Comparison of ENCODE assay signal across 8 mouse cellular contexts in genomic region chr2:155357686-155358399, GRCm38 (mm10). TPM values are rescaled to one million over a fixed set of nuclear protein-coding genes. Genes with fewer than 3 reads are reported as not detected.
DNase-seq lines count a peak whose midpoint lies in the region; ATAC-seq and TF ChIP-seq lines count a peak whose summit lies in the region.

No protein-coding gene starts in this region.

- 32% methylated on average over 14 of the region's 14 CpGs for WGBS in spleen, adult 2 months
- WGBS in hindbrain, embryonic 12.5 days, result 36% methylated on average over 14 of the region's 14 CpGs
- WGBS in limb, embryonic 13.5 days, result 36% methylated on average over 14 of the region's 14 CpGs
- 33% methylated on average over 14 of the region's 14 CpGs for WGBS in neural tube, embryonic 14.5 days

- no peaks in the 10 kb centered on the region for H3K9me3 ChIP-seq in hindbrain, embryonic 12.5 days (replicated peaks)
- H3K9me3 ChIP-seq in limb, embryonic 13.5 days, result no peaks in the 10 kb centered on the region
- no peaks in the 10 kb centered on the region for H3K9me3 ChIP-seq in neural tube, embryonic 14.5 days (ENCODE audit: control insufficient read depth, low read length)

- peak overlapping the region; percentile 85 for H3K9ac ChIP-seq in hindbrain, embryonic 12.5 days
- peak overlapping the region; percentile 56 for H3K9ac ChIP-seq in limb, embryonic 13.5 days
- H3K9ac ChIP-seq in neural tube, embryonic 14.5 days (replicated peaks; ENCODE audit: low read depth, low read length), result peak overlapping the region; percentile 48

- no peaks in the 10 kb centered on the region for H3K4me1 ChIP-seq in spleen, adult 2 months (ENCODE audit: control insufficient read depth, insufficient read depth, insufficient read length)
- H3K4me1 ChIP-seq in hindbrain, embryonic 12.5 days, result peaks cover 11% of the 10 kb centered on the region
- peaks cover 12% of the 10 kb centered on the region for H3K4me1 ChIP-seq in limb, embryonic 13.5 days
- H3K4me1 ChIP-seq in neural tube, embryonic 14.5 days (ENCODE audit: control insufficient read depth, insufficient read depth, low read length), result peaks cover 11% of the 10 kb centered on the region

- H3K4me3 ChIP-seq in spleen, adult 2 months (ENCODE audit: extremely low read depth, insufficient read depth, insufficient read length), result peak overlapping the region; percentile 52
- H3K4me3 ChIP-seq in hindbrain, embryonic 12.5 days, result peak overlapping the region; percentile 84
- peak overlapping the region; percentile 81 for H3K4me3 ChIP-seq in limb, embryonic 13.5 days
- H3K4me3 ChIP-seq in neural tube, embryonic 14.5 days (ENCODE audit: low read depth, low read length), result peak overlapping the region; percentile 81

- peak overlapping the region; percentile 84 for H3K4me2 ChIP-seq in hindbrain, embryonic 12.5 days (replicated peaks)
- peak overlapping the region; percentile 81 for H3K4me2 ChIP-seq in limb, embryonic 13.5 days (replicated peaks)
- H3K4me2 ChIP-seq in neural tube, embryonic 14.5 days (ENCODE audit: low read depth, low read length), result peak overlapping the region; percentile 70

- no peaks in the 10 kb centered on the region for H3K27me3 ChIP-seq in spleen, adult 2 months (ENCODE audit: control insufficient read depth, insufficient read depth, low read length)
- no peaks in the 10 kb centered on the region for H3K27me3 ChIP-seq in hindbrain, embryonic 12.5 days
- H3K27me3 ChIP-seq in limb, embryonic 13.5 days, result no peaks in the 10 kb centered on the region
- H3K27me3 ChIP-seq in neural tube, embryonic 14.5 days (ENCODE audit: control insufficient read depth, insufficient read depth, low read length), result no peaks in the 10 kb centered on the region

- no peak overlapping the region for H3K27ac ChIP-seq in spleen, adult 2 months (ENCODE audit: insufficient read depth, low read length)
- no peak overlapping the region for H3K27ac ChIP-seq in hindbrain, embryonic 12.5 days
- peak overlapping the region; percentile 58; the same call in 1 of the 2 replicates for H3K27ac ChIP-seq in limb, embryonic 13.5 days
- peak overlapping the region; percentile 63; the same call in 1 of the 2 replicates for H3K27ac ChIP-seq in neural tube, embryonic 14.5 days (ENCODE audit: low read depth, low read length)

- no peak for TF ChIP-seq POLR2A in spleen, adult 2 months (IDR thresholded peaks at IDR 0.05; ENCODE audit: low read depth, low read length)

- peak; percentile 10; the same call in 1 of the 2 replicates for ATAC-seq in common myeloid progenitor, adult 5-6 weeks (replicated peaks; ENCODE audit: low read depth, poor library complexity, severe bottlenecking)
- ATAC-seq in hindbrain, embryonic 12.5 days (ENCODE audit: low FRiP score), result peak; percentile 47
- ATAC-seq in limb, embryonic 13.5 days (ENCODE audit: low FRiP score, low read depth), result peak; percentile 33; the same call in 1 of the 2 replicates
- peak; percentile 42 for ATAC-seq in neural tube, embryonic 14.5 days (ENCODE audit: low read depth)
- no peak for ATAC-seq in granulocyte monocyte progenitor cell, adult 5-6 weeks (replicated peaks; ENCODE audit: poor library complexity, severe bottlenecking)

- DNase-seq in spleen, adult 2 months (ENCODE audit: low read depth in 1 of 2, low spot score in 2 of 2), result no peak
- DNase-seq in spleen, postnatal 14 days (ENCODE audit: low spot score in 2 of 2), result no peak
- no peak for DNase-seq in layer of hippocampus, postnatal 36 days

- no peak for TF ChIP-seq CTCF in spleen, adult 2 months (IDR thresholded peaks at IDR 0.05; ENCODE audit: extremely low read depth, insufficient read depth, insufficient read length, insufficient replicate concordance)

- H3K36me3 ChIP-seq in spleen, adult 2 months (ENCODE audit: control insufficient read depth, insufficient read depth, low read length), result no peaks in the 10 kb centered on the region
- no peaks in the 10 kb centered on the region for H3K36me3 ChIP-seq in hindbrain, embryonic 12.5 days
- no peaks in the 10 kb centered on the region for H3K36me3 ChIP-seq in limb, embryonic 13.5 days
- no peaks in the 10 kb centered on the region for H3K36me3 ChIP-seq in neural tube, embryonic 14.5 days (ENCODE audit: control insufficient read depth, insufficient read depth, low read length)

RNA-seq across cellular contexts. Expression of gene Pigu, which starts 0.6 kb away (rescaled TPM):
- polyA plus RNA-seq in spleen, adult 2 months (2012; rRNA removed), result 16.0 and 17.6 TPM in 2 replicates
- 36.7 and 37.8 TPM in 2 replicates for total RNA-seq in common myeloid progenitor, adult 5-6 weeks (2017)
- 44.7 and 48.3 TPM in 2 replicates for polyA plus RNA-seq in hindbrain, embryonic 12.5 days (2016; fragmentation: Nextera tagmentation; extraction: Ambion mirVana)
- 45.6 and 46.2 TPM in 2 replicates for polyA plus RNA-seq in limb, embryonic 13.5 days (2015; fragmentation: Nextera tagmentation; extraction: Ambion mirVana)
- 61.2 and 68.2 TPM in 2 replicates for polyA plus RNA-seq in neural tube, embryonic 14.5 days (2014; fragmentation: Nextera tagmentation; extraction: Ambion mirVana)
- 51.4 and 52.3 TPM in 2 replicates for total RNA-seq in granulocyte monocyte progenitor cell, adult 5-6 weeks (2014; fragmentation: Nextera tagmentation)
- 44.0 TPM in 2 replicates for total RNA-seq in granulocyte monocyte progenitor cell, adult 5-6 weeks (2017)
- total RNA-seq in layer of hippocampus, postnatal 36 days (2021), result 10 to 100 TPM; 26.7 to 29.0 TPM

RNA-seq across cellular contexts. Expression of gene Trp53inp2, which starts 23.0 kb away (rescaled TPM):
- polyA plus RNA-seq in spleen, adult 2 months (2012; rRNA removed), result 16.9 and 29.8 TPM in 2 replicates
- total RNA-seq in common myeloid progenitor, adult 5-6 weeks (2017), result 1.9 and 2.8 TPM in 2 replicates
- 120 and 139 TPM in 2 replicates for polyA plus RNA-seq in hindbrain, embryonic 12.5 days (2016; fragmentation: Nextera tagmentation; extraction: Ambion mirVana)
- polyA plus RNA-seq in limb, embryonic 13.5 days (2015; fragmentation: Nextera tagmentation; extraction: Ambion mirVana), result 17.7 and 20.9 TPM in 2 replicates
- 79.4 and 102 TPM in 2 replicates for polyA plus RNA-seq in neural tube, embryonic 14.5 days (2014; fragmentation: Nextera tagmentation; extraction: Ambion mirVana)
- total RNA-seq in granulocyte monocyte progenitor cell, adult 5-6 weeks (2014; fragmentation: Nextera tagmentation), result 0.23 and 0.95 TPM in 2 replicates
- total RNA-seq in granulocyte monocyte progenitor cell, adult 5-6 weeks (2017), result 2.9 and 4.8 TPM in 2 replicates
- total RNA-seq in layer of hippocampus, postnatal 36 days (2021), result 100 to 1,000 TPM; 134 to 140 TPM

Comparison
In these comparisons a context has a peak if more than half of its experiments do, and no peak if none do; other contexts are left out.
1. H3K27ac ChIP-seq: peak in limb, embryonic 13.5 days (single experiment) and neural tube, embryonic 14.5 days (single experiment); none in spleen, adult 2 months (single experiment) and hindbrain, embryonic 12.5 days (single experiment).
2. Peak in every context shown above with its lines, with median percentiles within 50 percentile points of each other: H3K4me3 ChIP-seq, H3K4me2 ChIP-seq and H3K9ac ChIP-seq.